Mouse (Mus musculus) stomach, postnatal 0 days (tissue): ENCODE data around the gene Stox2. TPM values are rescaled to one million over a fixed set of nuclear protein-coding genes. Genes with fewer than 3 reads are reported as not detected.

ENCODE experiments used
- ATAC-seq: fragments of 200-750 bp; cut with Nextera tagmentation; 2 replicates; pipeline ENCODE4 v1.8.0; 2017; ENCODE audit not compliant: low FRiP score, low TSS enrichment
- DNase-seq: peaks from one replicate; pipeline ENCODE4 v3.0.0-alpha.2; 2016; ENCODE audit warnings: low spot score
- H3K27ac ChIP-seq: fragments of 300-500 bp; sonication (generic); replicated peaks from 2 replicates; pipeline ENCODE4 v1.5.1; 2014; ENCODE audit warnings: mild to moderate bottlenecking, control low read depth
- H3K27me3 ChIP-seq: fragments of 300-500 bp; sonication (generic); 2 replicates; pipeline ENCODE4 v1.6.1; 2014; ENCODE audit warnings: low read length; ENCODE audit not compliant: control insufficient read depth, insufficient read depth
- H3K36me3 ChIP-seq: fragments of 300-500 bp; sonication (generic); 2 replicates; pipeline ENCODE4 v1.6.1; 2014; ENCODE audit warnings: low read length, mixed read lengths; ENCODE audit not compliant: control insufficient read depth, insufficient read depth
- H3K4me1 ChIP-seq: fragments of 300-500 bp; sonication (generic); replicated peaks from 2 replicates; pipeline ENCODE4 v1.6.1; 2014; ENCODE audit warnings: antibody characterized with exemption; ENCODE audit not compliant: control insufficient read depth, insufficient read depth
- H3K4me2 ChIP-seq: fragments of 300-500 bp; sonication (generic); replicated peaks from 2 replicates; pipeline ENCODE4 v1.6.1; 2014; ENCODE audit warnings: low read depth, mild to moderate bottlenecking, control low read depth, moderate library complexity
- H3K4me3 ChIP-seq: fragments of 300-500 bp; sonication (generic); 2 replicates; pipeline ENCODE4 v1.5.1; 2014; ENCODE audit warnings: low read depth, low read length, control low read depth
- H3K9ac ChIP-seq: fragments of 300-500 bp; sonication (generic); 2 replicates; pipeline ENCODE4 v1.6.1; 2014; ENCODE audit warnings: mild to moderate bottlenecking, low read length, control low read depth, mixed read lengths
- H3K9me3 ChIP-seq: fragments of 300-500 bp; sonication (generic); 2 replicates; pipeline ENCODE4 v1.6.1; 2016; ENCODE audit warnings: low read length; ENCODE audit not compliant: control insufficient read depth
- CTCF ChIP-seq: IDR thresholded peaks from 2 replicates; pipeline ENCODE4 v1.5.1; 2016; ENCODE audit warnings: antibody characterized with exemption, low read depth, mild to moderate bottlenecking, moderate library complexity
- EP300 ChIP-seq: optimal IDR thresholded peaks from 2 replicates; pipeline ENCODE3; 2016; ENCODE audit warnings: antibody characterized with exemption
- WGBS: fragments of 180-500 bp; shearing (Covaris S2); extraction: QIAGEN DNeasy Blood & Tissue Kit; methylation state at CpG from one replicate; pipeline ENCODE4 v1.1.7; 2014; 5-methylcytosine and 5-hydroxymethylcytosine counted together
- polyA plus RNA-seq: library from polyadenylated mRNA; unstranded; fragments of >200 nt; fragmentation: Nextera tagmentation; extraction: Ambion mirVana; gene quantifications from 2 replicates; pipeline ENCODE4 v1.2.1, GENCODE M21; 2015

The Stox2 gene
- polyA plus RNA-seq, 1 experiment from 2014 or later = 5.7 TPM

- TF ChIP-seq CTCF = no peak
- DNase-seq = no peak
- no peak overlapping the region for H3K4me3 ChIP-seq
Observed at GRCm38 (mm10) chr8:47191444-47192365, 254.5 kb downstream of the Stox2 start.

GRCm38 (mm10) chr8:47185396-47185795 lies 260.8 kb downstream of the Stox2 start:
- ATAC-seq (no peak), DNase-seq (no peak)
- no peaks in the 10 kb centered on the region for H3K9me3 ChIP-seq
- no peak overlapping the region for H3K9ac ChIP-seq
- no peak overlapping the region for H3K4me2 ChIP-seq
- no peaks in the 10 kb centered on the region for H3K4me1 ChIP-seq
- no peak overlapping the region for H3K4me3 ChIP-seq
- WGBS = 82% methylated on average over 6 of the region's 6 CpGs
- H3K36me3 ChIP-seq = 0 out of 2 replicates have a peak, but pooled peaks cover 2% of the 10 kb centered on the region
- H3K27me3 ChIP-seq = no peaks in the 10 kb centered on the region
- TF ChIP-seq CTCF (no peak), EP300 (no peak)
- H3K27ac ChIP-seq = no peak overlapping the region

More at GRCm38 (mm10) chr8:47191444-47192365, 254.5 kb downstream of the Stox2 start:
- 92% methylated on average over 18 of the region's 18 CpGs for WGBS
- no peak overlapping the region for H3K9ac ChIP-seq
- peaks cover 8% of the 10 kb centered on the region; the same call in 1 of the 2 replicates for H3K36me3 ChIP-seq
- no peaks in the 10 kb centered on the region for H3K9me3 ChIP-seq
- H3K27me3 ChIP-seq = no peaks in the 10 kb centered on the region
- ATAC-seq = no peak
- no peaks in the 10 kb centered on the region for H3K4me1 ChIP-seq
- H3K27ac ChIP-seq = no peak overlapping the region
- H3K4me2 ChIP-seq = no peak overlapping the region

DNA sequence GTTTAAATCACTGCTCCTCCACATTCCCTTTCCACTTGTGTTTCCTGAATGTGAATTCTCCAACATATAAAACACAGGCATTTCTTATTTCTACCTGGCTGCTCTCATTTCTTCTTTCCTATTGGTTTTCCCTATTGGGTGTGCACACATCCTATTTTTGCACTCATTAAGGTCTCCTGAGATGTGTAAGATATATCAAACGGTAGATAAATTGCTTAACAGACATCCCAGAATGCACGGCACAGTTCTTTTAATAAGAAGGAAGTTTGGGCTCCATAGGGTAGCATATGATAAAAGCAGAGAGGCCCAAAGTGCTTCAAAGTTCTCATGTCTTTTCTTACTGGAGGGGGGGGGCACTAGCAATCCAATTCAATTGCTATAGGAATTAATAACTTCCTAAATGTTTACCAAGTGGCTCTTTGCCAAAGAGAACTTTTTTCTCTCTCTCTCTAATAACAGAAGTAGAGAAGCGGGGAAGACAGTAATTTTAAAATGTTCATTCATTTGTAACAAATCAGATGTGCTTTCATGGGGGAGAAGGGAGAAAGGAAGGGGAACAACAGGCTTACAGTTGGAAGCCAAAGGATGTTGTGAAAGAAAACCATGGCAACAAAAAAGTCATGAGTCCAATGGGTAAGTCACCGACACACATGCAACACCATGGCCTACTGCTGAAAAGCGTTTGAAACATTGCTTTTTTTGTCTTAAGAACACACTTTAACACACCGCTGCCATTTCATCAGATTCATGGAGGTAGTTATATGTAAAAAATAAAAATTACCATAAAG lies 263.2 kb downstream of the Stox2 start:
- Histone ChIP-seq H3K4me1 (no peaks in the 10 kb centered on the region), H3K9ac (no peak overlapping the region), H3K4me2 (no peak overlapping the region), H3K27me3 (no peaks in the 10 kb centered on the region), H3K36me3 (0 out of 2 replicates have a peak, but pooled peaks cover 2% of the 10 kb centered on the region), H3K4me3 (no peak overlapping the region), H3K9me3 (no peaks in the 10 kb centered on the region), H3K27ac (no peak overlapping the region)
- ATAC-seq (no peak), DNase-seq (no peak)
- TF ChIP-seq EP300 = no peak
- TF ChIP-seq CTCF = no peak
- WGBS = 80% methylated on average over 6 of the region's 6 CpGs

- no peak overlapping the region for H3K27ac ChIP-seq
- no peaks in the 10 kb centered on the region for H3K27me3 ChIP-seq
- H3K9me3 ChIP-seq = no peaks in the 10 kb centered on the region
- WGBS = 77% methylated on average over 4 of the region's 4 CpGs
- DNase-seq (no peak), ATAC-seq (no peak)
- H3K9ac ChIP-seq = no peak overlapping the region
- TF ChIP-seq EP300 (no peak), CTCF (no peak)
- 0 out of 2 replicates have a peak, but pooled peaks cover 2% of the 10 kb centered on the region for H3K36me3 ChIP-seq
- no peak overlapping the region for H3K4me2 ChIP-seq
- H3K4me3 ChIP-seq = no peak overlapping the region
- no peaks in the 10 kb centered on the region for H3K4me1 ChIP-seq
Observed at GRCm38 (mm10) chr8:47182292-47182691, 263.9 kb downstream of the Stox2 start.

- Histone ChIP-seq H3K4me3 (no peak overlapping the region), H3K36me3 (0 out of 2 replicates have a peak, but pooled peaks cover 2% of the 10 kb centered on the region), H3K4me1 (no peaks in the 10 kb centered on the region), H3K4me2 (no peak overlapping the region), H3K9me3 (no peaks in the 10 kb centered on the region), H3K9ac (no peak overlapping the region), H3K27ac (no peak overlapping the region), H3K27me3 (no peaks in the 10 kb centered on the region)
- 77% methylated on average over 18 of the region's 18 CpGs for WGBS
- TF ChIP-seq CTCF (no peak), EP300 (no peak)
- DNase-seq (no peak), ATAC-seq (no peak)
Observed at GRCm38 (mm10) chr8:47181032-47181698, 265.0 kb downstream of the Stox2 start.
